Mouse (Mus musculus) kidney, postnatal 0 days (tissue): ENCODE results near the gene Shc1. TPM values are rescaled to one million over a fixed set of nuclear protein-coding genes. Genes with fewer than 3 reads are reported as not detected.

ENCODE experiments used
- ATAC-seq: fragments of 200-750 bp; cut with Nextera tagmentation; replicated peaks from 2 replicates; pipeline ENCODE4 v1.8.0; 2017; ENCODE audit warnings: low read depth, moderate number of reproducible peaks, moderate TSS enrichment, moderate library complexity; ENCODE audit not compliant: low FRiP score
- DNase-seq: peaks from one replicate; pipeline ENCODE4 v3.0.0-alpha.2; 2016; ENCODE audit warnings: low spot score
- H3K27ac ChIP-seq: fragments of 300-500 bp; sonication (generic); 2 replicates; pipeline ENCODE4 v1.5.1; 2014; ENCODE audit warnings: mild to moderate bottlenecking
- H3K27me3 ChIP-seq: fragments of 300-500 bp; sonication (generic); 2 replicates; pipeline ENCODE4 v1.6.1; 2014; ENCODE audit warnings: low read length, mixed read lengths; ENCODE audit not compliant: insufficient read depth
- H3K36me3 ChIP-seq: fragments of 300-500 bp; sonication (generic); 2 replicates; pipeline ENCODE4 v1.6.1; 2014; ENCODE audit warnings: low read length, mixed read lengths; ENCODE audit not compliant: insufficient read depth
- H3K4me1 ChIP-seq: fragments of 300-500 bp; sonication (generic); replicated peaks from 2 replicates; pipeline ENCODE4 v1.6.1; 2014; ENCODE audit warnings: antibody characterized with exemption, low read length, mixed read lengths; ENCODE audit not compliant: insufficient read depth
- H3K4me2 ChIP-seq: fragments of 300-500 bp; sonication (generic); 2 replicates; pipeline ENCODE4 v1.6.1; 2014; ENCODE audit warnings: mild to moderate bottlenecking, low read length, moderate library complexity, mixed read lengths
- H3K4me3 ChIP-seq: fragments of 300-500 bp; sonication (generic); replicated peaks from 2 replicates; pipeline ENCODE4 v1.5.1; 2014; ENCODE audit warnings: low read depth, low read length
- H3K9ac ChIP-seq: fragments of 300-500 bp; sonication (generic); 2 replicates; pipeline ENCODE4 v1.6.1; 2014; ENCODE audit warnings: low read depth, low read length
- H3K9me3 ChIP-seq: fragments of 300-500 bp; sonication (generic); replicated peaks from 2 replicates; pipeline ENCODE4 v1.6.1; 2016; ENCODE audit warnings: low read length, inconsistent platforms, mixed read lengths
- CTCF ChIP-seq: IDR thresholded peaks from 2 replicates; pipeline ENCODE4 v1.5.1; 2016; ENCODE audit warnings: antibody characterized with exemption, low read depth, mild to moderate bottlenecking, moderate library complexity
- WGBS: fragments of 180-500 bp; shearing (Covaris S2); extraction: QIAGEN DNeasy Blood & Tissue Kit; methylation state at CpG from one replicate; pipeline ENCODE4 v1.1.7; 2014; 5-methylcytosine and 5-hydroxymethylcytosine counted together
- polyA plus RNA-seq: library from polyadenylated mRNA; unstranded; fragments of >200 nt; fragmentation: Nextera tagmentation; extraction: Ambion mirVana; gene quantifications from 2 replicates; pipeline ENCODE4 v1.2.1, GENCODE M21; 2015

The Shc1 gene
- polyA plus RNA-seq, 1 experiment from 2014 or later: 73.2 TPM

DNA sequence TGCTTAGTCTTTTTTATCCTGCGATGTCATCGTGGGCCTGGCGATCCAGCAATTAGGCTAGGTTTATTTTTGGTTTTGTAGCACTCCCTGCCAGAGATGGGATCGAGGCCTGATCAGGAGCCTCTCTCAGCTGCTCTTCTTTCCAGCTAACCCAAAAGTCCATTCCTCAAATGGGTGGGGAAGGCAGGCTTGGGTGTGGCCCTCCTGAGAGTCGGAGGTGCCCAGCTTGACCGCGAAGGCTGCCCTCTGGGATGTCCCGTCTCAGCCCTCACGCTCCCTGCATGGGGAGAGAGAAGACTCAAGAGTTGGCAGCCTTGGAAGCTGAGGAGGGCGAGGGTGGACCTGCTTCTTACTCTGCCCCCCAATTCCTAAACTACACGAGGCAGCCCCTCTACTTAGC lies 16.3 kb downstream of the Shc1 start:
- 87% methylated on average over 11 of the region's 11 CpGs for WGBS

DNA sequence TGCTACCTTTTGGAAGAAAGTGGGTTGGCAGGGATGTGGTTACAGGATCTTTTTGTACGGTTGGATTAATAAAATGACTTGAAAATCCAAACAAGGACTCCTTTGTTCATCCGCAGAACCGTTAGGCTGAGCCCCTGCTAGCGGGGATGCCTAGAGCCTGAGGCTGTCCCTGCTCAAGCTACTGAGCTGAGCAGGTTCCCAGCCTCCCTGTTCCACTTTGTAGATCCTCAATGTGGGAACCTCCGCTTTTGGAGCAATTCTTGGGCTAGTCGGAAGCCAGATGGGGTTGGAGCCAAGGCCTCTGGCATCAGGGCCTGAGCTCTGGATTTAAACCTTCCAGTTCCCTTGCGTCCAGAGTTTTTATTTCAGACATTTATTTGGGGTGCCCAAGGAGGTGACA lies 16.8 kb downstream of the Shc1 start:
- peaks cover 13% of the 10 kb centered on the region for H3K4me1 ChIP-seq
- no peak for DNase-seq
- no peaks in the 10 kb centered on the region for H3K27me3 ChIP-seq
- ATAC-seq: no peak
- H3K9me3 ChIP-seq: no peaks in the 10 kb centered on the region
- TF ChIP-seq CTCF: no peak
- no peak overlapping the region for H3K27ac ChIP-seq
- no peak overlapping the region for H3K4me3 ChIP-seq
- 72% methylated on average over 7 of the region's 7 CpGs for WGBS
- H3K4me2 ChIP-seq: no peak overlapping the region
- H3K9ac ChIP-seq: no peak overlapping the region
- peaks cover 17% of the 10 kb centered on the region for H3K36me3 ChIP-seq

More for the DNA sequence above, 16.3 kb downstream of the Shc1 start:
- ATAC-seq (no peak), DNase-seq (no peak)
- Histone ChIP-seq H3K4me1 (peaks cover 13% of the 10 kb centered on the region), H3K9ac (no peak overlapping the region), H3K9me3 (no peaks in the 10 kb centered on the region), H3K4me2 (no peak overlapping the region), H3K4me3 (no peak overlapping the region), H3K27ac (no peak overlapping the region), H3K27me3 (no peaks in the 10 kb centered on the region), H3K36me3 (peaks cover 17% of the 10 kb centered on the region)
- TF ChIP-seq CTCF: no peak

DNA sequence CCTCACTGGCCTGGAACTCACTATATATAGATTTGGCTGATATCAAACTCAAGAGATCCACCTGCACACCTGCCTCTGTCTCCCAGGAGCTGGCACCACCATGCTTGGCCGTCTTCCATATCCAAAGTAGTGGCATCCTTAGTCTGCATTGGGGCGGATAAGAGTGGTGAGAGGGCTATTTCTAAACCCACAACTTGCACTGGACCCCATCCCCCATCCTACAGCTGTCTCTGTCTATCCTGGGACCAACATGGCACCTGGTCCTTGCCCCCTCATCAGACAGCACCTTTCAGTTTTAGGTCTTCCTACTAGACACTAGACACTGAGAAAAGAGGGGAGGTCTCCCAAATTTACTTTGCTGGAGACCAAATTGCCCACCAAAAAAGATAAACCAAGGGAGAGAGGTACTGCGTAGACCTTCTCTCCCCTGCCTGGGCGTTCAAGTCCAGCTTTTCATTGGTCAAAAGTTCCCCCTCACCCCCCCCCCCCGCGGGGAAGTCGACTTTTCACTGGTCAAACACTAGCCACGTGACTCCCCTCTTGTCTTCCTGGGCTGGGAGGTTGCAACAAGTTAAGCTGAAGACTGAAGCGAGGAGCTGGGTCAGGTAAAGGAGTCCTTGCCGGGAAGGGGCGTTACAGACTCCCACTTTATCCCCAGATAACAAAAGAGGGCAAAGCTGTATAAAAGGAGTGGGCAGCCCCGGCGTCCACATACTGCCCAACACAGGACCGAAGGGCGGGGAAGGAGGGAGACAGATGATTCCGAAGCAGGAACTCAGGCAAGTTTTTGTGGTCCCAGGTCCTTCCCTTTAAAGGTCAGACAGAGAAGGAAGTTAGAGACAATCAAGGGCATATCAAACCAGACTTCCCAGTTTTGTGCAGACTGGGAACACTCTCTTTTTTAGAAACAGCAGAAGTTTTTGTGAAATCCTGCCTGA lies 18.2 kb downstream of the Shc1 start, which contains the start of gene Pbxip1:
Gene Pbxip1 (plus strand): TSS at position 531 of the 938 bp plus-strand sequence.
- Histone ChIP-seq H3K36me3 (peaks cover 17% of the 10 kb centered on the region), H3K4me2 (peak within 1 kb of the TSS; percentile 77), H3K9ac (peak within 1 kb of the TSS; percentile 59), H3K9me3 (no peaks in the 10 kb centered on the region), H3K27ac (peak within 1 kb of the TSS; percentile 87), H3K27me3 (no peaks in the 10 kb centered on the region), H3K4me1 (peaks cover 9% of the 10 kb centered on the region), H3K4me3 (peak within 1 kb of the TSS; percentile 47)
- WGBS: 5% methylated on average over 16 of the region's 16 CpGs
- TF ChIP-seq CTCF: no peak
- ATAC-seq (peak; percentile 81), DNase-seq (peak; percentile 93)

- H3K4me3 ChIP-seq: peak overlapping the region; percentile 47
- peaks cover 6% of the 10 kb centered on the region for H3K4me1 ChIP-seq
- H3K27ac ChIP-seq: peak overlapping the region; percentile 87
- H3K36me3 ChIP-seq: peaks cover 15% of the 10 kb centered on the region
- TF ChIP-seq CTCF: no peak
- ATAC-seq (no peak), DNase-seq (no peak)
- WGBS: 31% methylated on average over 5 of the region's 5 CpGs
- H3K9ac ChIP-seq: peak overlapping the region; percentile 59; the same call in 1 of the 2 replicates
- no peaks in the 10 kb centered on the region for H3K9me3 ChIP-seq
- H3K27me3 ChIP-seq: no peaks in the 10 kb centered on the region
- peak overlapping the region; percentile 77 for H3K4me2 ChIP-seq
These were observed 19.0 kb downstream of the Shc1 start for GRCm38 (mm10) chr3:89437269-89437668.

DNA sequence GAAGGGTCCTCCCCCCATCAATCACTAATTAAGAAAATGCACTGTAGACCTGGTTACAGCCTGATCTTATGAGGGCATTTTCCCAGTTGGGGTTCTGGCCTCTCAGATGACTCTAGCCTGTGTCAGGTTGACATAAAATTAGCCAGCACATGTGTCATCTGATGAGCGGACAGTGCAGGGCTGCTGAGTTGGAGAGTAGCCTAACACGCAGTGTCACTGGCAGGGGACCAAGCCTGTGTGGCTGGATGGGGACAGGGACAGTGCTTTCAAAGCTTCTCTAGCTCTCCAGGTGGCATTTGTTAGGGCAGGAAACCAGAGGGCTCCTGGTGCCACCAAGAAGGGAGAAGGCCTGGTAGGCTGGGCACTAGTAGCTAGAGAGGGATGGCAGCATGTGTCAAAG lies 22.4 kb downstream of the Shc1 start:
- H3K4me3 ChIP-seq: no peak overlapping the region
- no peaks in the 10 kb centered on the region for H3K9me3 ChIP-seq
- ATAC-seq (no peak), DNase-seq (no peak)
- TF ChIP-seq CTCF: no peak
- no peak overlapping the region for H3K4me2 ChIP-seq
- peaks cover 15% of the 10 kb centered on the region; the same call in 1 of the 2 replicates for H3K36me3 ChIP-seq
- no peak overlapping the region for H3K27ac ChIP-seq
- H3K9ac ChIP-seq: no peak overlapping the region
- peaks cover 6% of the 10 kb centered on the region for H3K4me1 ChIP-seq
- WGBS: 96% methylated on average over 2 of the region's 2 CpGs
- H3K27me3 ChIP-seq: no peaks in the 10 kb centered on the region

DNA sequence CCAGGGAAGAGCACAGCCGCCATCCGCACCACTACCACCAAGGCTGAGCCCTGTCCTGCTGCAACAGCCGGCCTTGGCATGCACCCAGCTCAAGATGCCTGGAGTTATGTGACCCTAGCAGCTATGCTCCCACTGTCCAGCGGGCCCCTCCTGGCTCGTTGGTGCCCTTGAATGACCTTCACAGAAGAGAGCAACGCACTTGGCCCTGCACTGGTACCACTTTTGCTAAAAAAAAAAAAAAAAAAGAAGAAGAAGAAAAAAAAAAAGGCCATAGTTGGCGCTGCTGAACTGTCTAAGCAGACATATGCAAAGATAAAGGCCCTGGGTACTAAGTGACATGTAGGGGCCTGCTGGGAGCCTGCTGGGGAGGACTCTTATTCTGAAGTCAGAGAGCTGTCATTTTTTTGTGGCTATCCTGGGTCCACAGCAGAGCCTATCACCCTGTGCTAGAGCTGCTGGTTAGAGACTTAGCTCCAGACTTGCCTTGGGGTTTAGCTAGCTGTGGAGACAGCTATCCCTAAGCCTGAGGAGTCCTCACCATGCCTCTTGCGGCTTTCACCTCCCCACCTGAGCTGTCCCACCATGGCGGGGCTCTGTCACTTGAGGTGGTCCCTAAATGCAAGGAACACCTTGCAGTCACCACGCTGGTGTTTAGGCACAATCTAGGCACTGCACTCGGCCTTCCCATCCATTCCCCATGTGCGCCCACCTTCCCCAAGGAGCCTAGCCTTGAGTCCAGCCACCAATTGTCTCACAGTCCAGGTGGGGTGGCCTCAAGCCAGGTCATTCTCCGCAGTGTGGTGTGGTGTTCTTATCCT lies 30.7 kb downstream of the Shc1 start:
- H3K27ac ChIP-seq: no peak overlapping the region; the same call in 1 of the 2 replicates
- DNase-seq: peak; percentile 86

More for the DNA sequence above, 30.7 kb downstream of the Shc1 start:
- H3K9me3 ChIP-seq: no peaks in the 10 kb centered on the region
- H3K9ac ChIP-seq: 0 out of 2 replicates have a peak overlapping the region, but pooled peaks have one; percentile 2
- TF ChIP-seq CTCF: no peak
- ATAC-seq: peak; percentile 31; the same call in 1 of the 2 replicates
- H3K36me3 ChIP-seq: peaks cover 10% of the 10 kb centered on the region; the same call in 1 of the 2 replicates
- H3K4me2 ChIP-seq: no peak overlapping the region
- no peaks in the 10 kb centered on the region for H3K27me3 ChIP-seq
- 54% methylated on average over 13 of the region's 13 CpGs for WGBS
- peaks cover 5% of the 10 kb centered on the region for H3K4me1 ChIP-seq
- H3K4me3 ChIP-seq: no peak overlapping the region
